Mouse (Mus musculus): ENCODE data around the gene Cdhr4. TPM values are rescaled to one million over a fixed set of nuclear protein-coding genes. Genes with fewer than 3 reads are reported as not detected.
A peak's percentile ranks its signal among the peaks of the same experiment; 100 is the strongest.

The Cdhr4 gene
- polyA plus RNA-seq, 1 experiment from 2014 or later: 1.5 TPM

- Histone ChIP-seq H3K4me3 (replicated peaks) (no peak overlapping the region), H3K9ac (replicated peaks) (no peak overlapping the region), H3K36me3 (peaks cover 36% of the 10 kb centered on the region), H3K27ac (replicated peaks) (no peak overlapping the region), H3K27me3 (replicated peaks) (no peaks in the 10 kb centered on the region), H3K4me2 (no peak overlapping the region), H3K4me1 (peaks cover 3% of the 10 kb centered on the region; the same call in 1 of the 2 replicates), H3K9me3 (replicated peaks) (no peaks in the 10 kb centered on the region)
- 93% methylated on average over 3 of the region's 3 CpGs for WGBS
- no peak for ATAC-seq (ENCODE audit: low FRiP score)
Observed at GRCm38 (mm10) chr9:108023216-108023615, 30.9 kb downstream of the Cdhr4 start.

GRCm38 (mm10) chr9:108026584-108026983 is 34.3 kb downstream of the Cdhr4 start:
- ATAC-seq (ENCODE audit: low FRiP score): no peak
- 91% methylated on average over 3 of the region's 3 CpGs for WGBS
- H3K9me3 ChIP-seq (replicated peaks): no peaks in the 10 kb centered on the region
- no peaks in the 10 kb centered on the region for H3K27me3 ChIP-seq (replicated peaks)
- H3K27ac ChIP-seq (replicated peaks): no peak overlapping the region
- H3K4me3 ChIP-seq (replicated peaks): no peak overlapping the region
- no peak overlapping the region for H3K9ac ChIP-seq (replicated peaks)
- H3K4me1 ChIP-seq: no peaks in the 10 kb centered on the region
- peaks cover 39% of the 10 kb centered on the region for H3K36me3 ChIP-seq
- H3K4me2 ChIP-seq: no peak overlapping the region

- H3K36me3 ChIP-seq: peaks cover 48% of the 10 kb centered on the region
- no peaks in the 10 kb centered on the region for H3K27me3 ChIP-seq (replicated peaks)
- ATAC-seq (ENCODE audit: low FRiP score): no peak
- WGBS: over 99% methylated on average over 3 of the region's 3 CpGs
- no peak overlapping the region for H3K27ac ChIP-seq (replicated peaks)
- no peak overlapping the region for H3K4me3 ChIP-seq (replicated peaks)
- H3K4me1 ChIP-seq: no peaks in the 10 kb centered on the region
- H3K9ac ChIP-seq (replicated peaks): no peak overlapping the region
- H3K4me2 ChIP-seq: no peak overlapping the region
- no peaks in the 10 kb centered on the region for H3K9me3 ChIP-seq (replicated peaks)
Observed at GRCm38 (mm10) chr9:108027867-108028266, 35.6 kb downstream of the Cdhr4 start.

GRCm38 (mm10) chr9:108032126-108032525 is 39.8 kb downstream of the Cdhr4 start:
- Histone ChIP-seq H3K4me1 (no peaks in the 10 kb centered on the region), H3K36me3 (peaks cover 45% of the 10 kb centered on the region), H3K4me2 (no peak overlapping the region), H3K9me3 (replicated peaks) (no peaks in the 10 kb centered on the region), H3K27me3 (replicated peaks) (no peaks in the 10 kb centered on the region), H3K9ac (replicated peaks) (no peak overlapping the region), H3K4me3 (replicated peaks) (no peak overlapping the region), H3K27ac (replicated peaks) (no peak overlapping the region)
- ATAC-seq (ENCODE audit: low FRiP score): no peak
- WGBS: 90% methylated on average over 5 of the region's 5 CpGs

GRCm38 (mm10) chr9:108035331-108036156 is 43.2 kb downstream of the Cdhr4 start:
- WGBS: 94% methylated on average over 2 of the region's 2 CpGs
- H3K36me3 ChIP-seq: peaks cover 56% of the 10 kb centered on the region
- no peaks in the 10 kb centered on the region for H3K9me3 ChIP-seq (replicated peaks)
- H3K27ac ChIP-seq (replicated peaks): no peak overlapping the region
- H3K4me2 ChIP-seq: no peak overlapping the region
- H3K4me3 ChIP-seq (replicated peaks): no peak overlapping the region
- H3K9ac ChIP-seq (replicated peaks): no peak overlapping the region
- H3K27me3 ChIP-seq (replicated peaks): no peaks in the 10 kb centered on the region
- H3K4me1 ChIP-seq: no peaks in the 10 kb centered on the region
- no peak for ATAC-seq (ENCODE audit: low FRiP score)

- Histone ChIP-seq H3K27ac (replicated peaks) (no peak overlapping the region), H3K4me2 (no peak overlapping the region), H3K9me3 (replicated peaks) (no peaks in the 10 kb centered on the region), H3K36me3 (peaks cover 63% of the 10 kb centered on the region), H3K9ac (replicated peaks) (no peak overlapping the region), H3K4me1 (peaks cover 16% of the 10 kb centered on the region), H3K4me3 (replicated peaks) (no peak overlapping the region), H3K27me3 (replicated peaks) (no peaks in the 10 kb centered on the region)
- 95% methylated on average over 8 of the region's 8 CpGs for WGBS
- ATAC-seq (ENCODE audit: low FRiP score): no peak
Observed at GRCm38 (mm10) chr9:108044751-108045492, 52.6 kb downstream of the Cdhr4 start.

- Histone ChIP-seq H3K36me3 (peaks cover 64% of the 10 kb centered on the region), H3K27ac (replicated peaks) (no peak overlapping the region), H3K4me2 (no peak overlapping the region), H3K4me1 (peaks cover 25% of the 10 kb centered on the region), H3K27me3 (replicated peaks) (no peaks in the 10 kb centered on the region), H3K9me3 (replicated peaks) (no peaks in the 10 kb centered on the region), H3K4me3 (replicated peaks) (no peak overlapping the region), H3K9ac (replicated peaks) (no peak overlapping the region)
- no peak for ATAC-seq (ENCODE audit: low FRiP score)
- 95% methylated on average over 4 of the region's 4 CpGs for WGBS
Observed at GRCm38 (mm10) chr9:108046582-108046981, 54.3 kb downstream of the Cdhr4 start.

GRCm38 (mm10) chr9:108047601-108048565 is 55.6 kb downstream of the Cdhr4 start:
- no peaks in the 10 kb centered on the region for H3K9me3 ChIP-seq (replicated peaks)
- H3K27me3 ChIP-seq (replicated peaks): no peaks in the 10 kb centered on the region
- H3K27ac ChIP-seq (replicated peaks): peak overlapping the region; percentile 80
- no peak for ATAC-seq (ENCODE audit: low FRiP score)
- peaks cover 34% of the 10 kb centered on the region for H3K4me1 ChIP-seq
- H3K4me3 ChIP-seq (replicated peaks): peak overlapping the region; percentile 76
- peak overlapping the region; percentile 96 for H3K4me2 ChIP-seq
- peaks cover 53% of the 10 kb centered on the region for H3K36me3 ChIP-seq
- peak overlapping the region; percentile 49 for H3K9ac ChIP-seq (replicated peaks)
- WGBS: 50% methylated on average over 17 of the region's 17 CpGs

- peak; percentile 29 for ATAC-seq (ENCODE audit: low FRiP score)
- WGBS: under 1% methylated on average over 19 of the region's 19 CpGs
- H3K36me3 ChIP-seq: peaks cover 48% of the 10 kb centered on the region
Observed at GRCm38 (mm10) chr9:108048566-108048955, 56.3 kb downstream of the Cdhr4 start.

GRCm38 (mm10) chr9:108049016-108049455 is 56.7 kb downstream of the Cdhr4 start, which contains the start of gene Gmppb:
Gene Gmppb (plus strand): TSS chr9:108049242.
- H3K4me1 ChIP-seq: peaks cover 40% of the 10 kb centered on the region
- H3K27ac ChIP-seq (replicated peaks): peak within 1 kb of the TSS; percentile 80
- peak within 1 kb of the TSS; percentile 69 for H3K9ac ChIP-seq (replicated peaks)
- peaks cover 52% of the 10 kb centered on the region for H3K36me3 ChIP-seq
- H3K4me2 ChIP-seq: peak within 1 kb of the TSS; percentile 96
- under 1% methylated on average over 37 of the region's 39 CpGs for WGBS
- H3K4me3 ChIP-seq (replicated peaks): peak within 1 kb of the TSS; percentile 76
- peak; percentile 94 for ATAC-seq (ENCODE audit: low FRiP score)
- no peaks in the 10 kb centered on the region for H3K27me3 ChIP-seq (replicated peaks)
- no peaks in the 10 kb centered on the region for H3K9me3 ChIP-seq (replicated peaks)

More at GRCm38 (mm10) chr9:108048566-108048955, 56.3 kb downstream of the Cdhr4 start:
- H3K9me3 ChIP-seq (replicated peaks): no peaks in the 10 kb centered on the region
- peak overlapping the region; percentile 96 for H3K4me2 ChIP-seq
- peak overlapping the region; percentile 80 for H3K27ac ChIP-seq (replicated peaks)
- H3K4me3 ChIP-seq (replicated peaks): peak overlapping the region; percentile 76
- H3K9ac ChIP-seq (replicated peaks): peak overlapping the region; percentile 49
- peaks cover 40% of the 10 kb centered on the region for H3K4me1 ChIP-seq
- H3K27me3 ChIP-seq (replicated peaks): no peaks in the 10 kb centered on the region

All from neural tube, embryonic 15.5 days (tissue).